22 mouse cellular contexts compared by ENCODE assay signal in the genomic region with DNA sequence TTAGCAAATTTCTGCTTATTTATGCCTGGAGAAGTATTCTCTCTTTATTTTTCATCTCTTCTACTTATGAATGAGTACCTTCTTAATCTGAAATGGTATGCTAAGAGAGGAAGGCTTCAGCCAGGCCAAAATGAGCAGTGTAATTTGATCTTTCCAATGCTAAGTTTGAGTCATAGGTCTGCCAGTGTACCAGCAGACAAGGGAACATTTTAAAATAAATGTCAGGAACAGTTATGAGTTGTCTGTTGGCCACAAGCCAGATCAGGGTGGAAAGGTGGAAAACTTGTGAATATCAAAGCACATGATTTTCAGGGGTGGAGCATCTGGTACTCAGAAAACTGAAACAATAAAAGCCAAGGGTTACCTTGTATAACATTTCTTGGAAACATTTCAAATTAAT. TPM values are rescaled to one million over a fixed set of nuclear protein-coding genes. Genes with fewer than 3 reads are reported as not detected.
DNase-seq lines count a peak whose midpoint lies in the region; ATAC-seq and TF ChIP-seq lines count a peak whose summit lies in the region.
"Had no signal": no experiment of that assay in that cellular context is flagged by ENCODE, and none has a peak within 500 bp of the region (broad histone marks: within the 10 kb centered on the region; RNA-seq: fewer than 3 reads in every experiment).

No protein-coding gene starts in this region.

- TF ChIP-seq CTCF in lung, embryonic 14.5 days (IDR thresholded peaks at IDR 0.05; ENCODE audit: low read depth) = no peak
- TF ChIP-seq CTCF in forebrain, postnatal 0 days (IDR thresholded peaks at IDR 0.05; ENCODE audit: low read depth) = no peak

- no peak overlapping the region for H3K4me2 ChIP-seq in lung, embryonic 14.5 days
- no peak overlapping the region for H3K4me2 ChIP-seq in forebrain, postnatal 0 days (ENCODE audit: low read depth)
- H3K4me2 ChIP-seq in forebrain, embryonic 15.5 days (replicated peaks) = no peak overlapping the region
- H3K4me2 ChIP-seq: embryonic facial prominence, embryonic 15.5 days; forebrain, embryonic 12.5 days; hindbrain, embryonic 14.5 days; intestine, embryonic 15.5 days; liver, embryonic 13.5 days; stomach, embryonic 15.5 days had no signal

- no peak for ATAC-seq in lung, embryonic 14.5 days (ENCODE audit: insufficient read depth)
- ATAC-seq in forebrain, postnatal 0 days = no peak
- ATAC-seq in forebrain, embryonic 15.5 days (replicated peaks) = no peak
- ATAC-seq: activated CD4-positive, CD25-positive, alpha-beta regulatory T cell, adult 4 months; intestine, embryonic 15.5 days; Patski had no signal

- no peaks in the 10 kb centered on the region for H3K27me3 ChIP-seq in lung, embryonic 14.5 days (ENCODE audit: insufficient read depth, low read length)
- H3K27me3 ChIP-seq in forebrain, postnatal 0 days (ENCODE audit: insufficient read depth, low read length) = no peaks in the 10 kb centered on the region
- no peaks in the 10 kb centered on the region for H3K27me3 ChIP-seq in forebrain, embryonic 15.5 days
- H3K27me3 ChIP-seq: embryonic facial prominence, embryonic 15.5 days; forebrain, embryonic 12.5 days; intestine, embryonic 15.5 days; liver, embryonic 13.5 days; Patski; stomach, embryonic 15.5 days had no signal

- no peaks in the 10 kb centered on the region for H3K9me3 ChIP-seq in lung, embryonic 14.5 days (ENCODE audit: low read depth, low read length)
- H3K9me3 ChIP-seq in forebrain, postnatal 0 days (ENCODE audit: low read length) = no peaks in the 10 kb centered on the region
- no peaks in the 10 kb centered on the region for H3K9me3 ChIP-seq in forebrain, embryonic 15.5 days
- H3K9me3 ChIP-seq: embryonic facial prominence, embryonic 15.5 days; forebrain, embryonic 12.5 days; intestine, embryonic 15.5 days; liver, embryonic 13.5 days; stomach, embryonic 15.5 days had no signal

- peak; percentile 5 for DNase-seq in embryo, embryonic 11 days
- no peak for DNase-seq in embryo, embryonic 10 days (ENCODE audit: low spot score)
- DNase-seq in lung, embryonic 14.5 days = peak; percentile 16
- DNase-seq in lung, postnatal 36 days = no peak
- peak; percentile 43 for DNase-seq in adrenal gland, postnatal 25 days
- DNase-seq in forebrain, postnatal 0 days = no peak
- DNase-seq in lung, postnatal 25 days (ENCODE audit: low spot score) = no peak
- DNase-seq: liver, embryonic 13.5 days; lung, postnatal 10 days; spleen, adult 18-20 months had no signal

- no peak overlapping the region for H3K4me3 ChIP-seq in lung, embryonic 14.5 days (ENCODE audit: low read depth, low read length)
- no peak overlapping the region for H3K4me3 ChIP-seq in forebrain, postnatal 0 days (ENCODE audit: low read depth, low read length)
- no peak overlapping the region for H3K4me3 ChIP-seq in forebrain, embryonic 15.5 days
- H3K4me3 ChIP-seq: embryonic facial prominence, embryonic 15.5 days; forebrain, embryonic 12.5 days; intestine, embryonic 15.5 days; left cerebral cortex, adult 2 months; liver, embryonic 13.5 days; stomach, embryonic 15.5 days had no signal

- H3K36me3 ChIP-seq in lung, embryonic 14.5 days (ENCODE audit: insufficient read depth) = no peaks in the 10 kb centered on the region
- H3K36me3 ChIP-seq in forebrain, postnatal 0 days (ENCODE audit: insufficient read depth) = no peaks in the 10 kb centered on the region
- no peaks in the 10 kb centered on the region for H3K36me3 ChIP-seq in forebrain, embryonic 15.5 days
- H3K36me3 ChIP-seq: embryonic facial prominence, embryonic 15.5 days; forebrain, embryonic 12.5 days; intestine, embryonic 15.5 days; liver, embryonic 13.5 days; stomach, embryonic 15.5 days had no signal

- H3K27ac ChIP-seq in lung, embryonic 14.5 days (ENCODE audit: low read depth) = no peak overlapping the region
- no peak overlapping the region for H3K27ac ChIP-seq in forebrain, postnatal 0 days (ENCODE audit: low read depth, low read length)
- no peak overlapping the region for H3K27ac ChIP-seq in forebrain, embryonic 15.5 days (replicated peaks)
- H3K27ac ChIP-seq: embryonic facial prominence, embryonic 15.5 days; forebrain, embryonic 12.5 days; hindbrain, embryonic 14.5 days; intestine, embryonic 15.5 days; kidney, postnatal 0 days; left cerebral cortex, adult 2 months; liver, embryonic 13.5 days; stomach, embryonic 15.5 days had no signal

- no peaks in the 10 kb centered on the region for H3K4me1 ChIP-seq in lung, embryonic 14.5 days (ENCODE audit: insufficient read depth)
- H3K4me1 ChIP-seq in forebrain, postnatal 0 days (ENCODE audit: insufficient read depth) = no peaks in the 10 kb centered on the region
- no peaks in the 10 kb centered on the region for H3K4me1 ChIP-seq in forebrain, embryonic 15.5 days
- H3K4me1 ChIP-seq: embryonic facial prominence, embryonic 15.5 days; forebrain, embryonic 12.5 days; intestine, embryonic 15.5 days; liver, embryonic 13.5 days; stomach, embryonic 15.5 days had no signal

- no peak overlapping the region for H3K9ac ChIP-seq in lung, embryonic 14.5 days
- H3K9ac ChIP-seq in forebrain, postnatal 0 days = no peak overlapping the region
- no peak overlapping the region for H3K9ac ChIP-seq in forebrain, embryonic 15.5 days (replicated peaks)
- H3K9ac ChIP-seq: embryonic facial prominence, embryonic 15.5 days; forebrain, embryonic 12.5 days; hindbrain, embryonic 14.5 days; intestine, embryonic 15.5 days; liver, embryonic 13.5 days; stomach, embryonic 15.5 days had no signal

RNA-seq across cellular contexts. Expression of gene Slitrk1, which starts 46.1 kb away (rescaled TPM):
- 0.09 and 0.12 TPM in 2 replicates for polyA plus RNA-seq in lung, embryonic 14.5 days (2014; fragmentation: Nextera tagmentation; extraction: Ambion mirVana)
- total RNA-seq in adrenal gland, postnatal 25 days (2021) = 0.95 and 1.6 TPM in 2 replicates
- total RNA-seq in forebrain, postnatal 0 days (2014; rRNA removed) = 25.3 and 29.8 TPM in 2 replicates
- 16.7 and 21.4 TPM in 2 replicates for polyA plus RNA-seq in forebrain, postnatal 0 days (2015; fragmentation: Nextera tagmentation; extraction: Ambion mirVana)
- 19.4 and 22.7 TPM in 2 replicates for polyA plus RNA-seq in forebrain, embryonic 15.5 days (2015; fragmentation: Nextera tagmentation; extraction: Ambion mirVana)
- total RNA-seq: granulocyte monocyte progenitor cell, adult 5-6 weeks; heart, postnatal 10 days had no signal
- polyA plus RNA-seq: Patski had no signal

Comparison
In these comparisons a context has a peak if more than half of its experiments do, and no peak if none do; other contexts are left out.
1. DNase-seq: peak in embryo, embryonic 11 days (single experiment), lung, embryonic 14.5 days (single experiment) and adrenal gland, postnatal 25 days (single experiment); none in embryo, embryonic 10 days (single experiment), lung, postnatal 36 days (single experiment), forebrain, postnatal 0 days (single experiment) and lung, postnatal 25 days (single experiment).
2. RNA of gene Slitrk1, which starts 46.1 kb away (polyA plus RNA-seq): 19.4 to 22.7 TPM in forebrain, embryonic 15.5 days and 16.7 to 21.4 TPM in forebrain, postnatal 0 days; 0.09 to 0.12 TPM in lung, embryonic 14.5 days; every median in the first group is over 10 times any median in the second.